Mouse (Mus musculus): Measurements from ENCODE around the gene Endog. TPM values are rescaled to one million over a fixed set of nuclear protein-coding genes. Genes with fewer than 3 reads are reported as not detected.
"Not testable (repeated sequence)": the region's sequence is repeated elsewhere in the genome, so short reads cannot be mapped to it uniquely, and the experiment has no call there.

The Endog gene
- polyA plus RNA-seq, 1 experiment, result not detected

- Histone ChIP-seq H3K4me3 (ENCODE audit: insufficient read depth, low read depth, low read length) (peak within 1 kb of the TSS; percentile 87), H3K4me1 (ENCODE audit: control insufficient read depth, insufficient read depth, low read length) (peaks cover 19% of the 10 kb centered on the region), H3K27ac (ENCODE audit: insufficient read depth, low read depth, low read length) (peak within 1 kb of the TSS; percentile 18; the same call in 1 of the 2 replicates)
- WGBS, result under 1% methylated on average over 46 of the region's 46 CpGs
- TF ChIP-seq CTCF (IDR thresholded peaks at IDR 0.05; ENCODE audit: insufficient read depth, low read depth, low read length), result no peak
- peak; percentile 86 for TF ChIP-seq POLR2A (IDR thresholded peaks at IDR 0.05; ENCODE audit: insufficient read depth, low read depth, low read length)
Measured at GRCm38 (mm10) chr2:30133613-30134377, 37.5 kb upstream of the Endog start, which contains the start of gene Tbc1d13. TSS of gene Tbc1d13 (plus strand) at chr2:30133746.

DNA sequence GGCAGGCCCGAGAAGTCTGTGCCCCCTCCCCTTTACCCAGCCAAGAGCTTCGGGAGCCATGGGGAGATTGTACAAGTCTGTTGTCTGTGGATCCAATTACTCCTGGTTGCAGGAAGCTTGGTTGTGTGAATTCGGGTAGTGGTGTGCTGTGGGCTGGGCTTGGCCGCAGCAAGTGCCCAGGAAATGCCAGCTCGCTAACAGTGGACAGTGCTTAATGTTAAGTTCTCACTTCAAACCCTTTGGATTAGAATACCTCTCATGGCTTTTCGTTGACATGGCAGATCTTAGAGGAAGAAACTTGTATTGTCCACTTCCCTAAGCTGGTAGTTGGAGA, 36.9 kb upstream of the Endog start:
- Histone ChIP-seq H3K4me1 (ENCODE audit: control insufficient read depth, insufficient read depth, low read length) (peaks cover 19% of the 10 kb centered on the region), H3K4me3 (ENCODE audit: insufficient read depth, low read depth, low read length) (peak overlapping the region; percentile 87), H3K27ac (ENCODE audit: insufficient read depth, low read depth, low read length) (no peak overlapping the region)
- WGBS, result 5% methylated on average over 6 of the region's 6 CpGs
- TF ChIP-seq POLR2A (IDR thresholded peaks at IDR 0.05; ENCODE audit: insufficient read depth, low read depth, low read length) (no peak), CTCF (IDR thresholded peaks at IDR 0.05; ENCODE audit: insufficient read depth, low read depth, low read length) (no peak)

DNA sequence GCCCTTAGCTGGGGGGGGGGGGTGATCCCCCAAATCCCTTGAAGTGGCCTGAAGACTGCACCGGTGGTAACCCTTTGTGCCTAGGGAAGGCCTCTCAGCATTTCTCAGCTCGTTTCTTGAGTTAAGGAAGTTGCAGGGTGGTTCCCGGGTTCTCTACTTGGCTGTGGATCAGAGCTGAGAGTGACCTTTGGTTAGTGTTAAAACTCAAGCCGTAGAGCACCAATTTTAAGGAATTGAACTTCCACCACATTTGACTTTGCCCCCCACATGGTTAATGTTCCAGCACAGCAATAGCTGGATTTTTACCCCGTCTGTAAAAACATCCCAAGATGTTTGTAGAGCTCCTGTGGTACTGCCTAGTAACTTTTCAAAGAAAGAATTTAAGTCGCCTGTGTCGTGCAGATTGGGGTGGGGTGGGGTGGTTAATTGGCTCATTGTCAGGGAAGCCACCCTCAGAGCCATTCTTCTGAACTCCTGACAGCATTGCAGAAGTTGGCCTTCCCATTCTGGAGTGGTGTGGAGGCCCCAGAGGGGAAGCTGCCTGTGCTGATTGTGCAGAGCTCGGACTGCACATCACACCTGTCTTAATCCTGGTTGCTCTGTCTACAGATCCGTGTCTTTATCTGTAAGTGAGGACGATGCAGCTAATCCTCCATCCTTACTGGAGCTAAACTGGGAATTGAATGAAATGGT, 36.2 kb upstream of the Endog start:
- 35% methylated on average over 10 of the region's 10 CpGs for WGBS

DNA sequence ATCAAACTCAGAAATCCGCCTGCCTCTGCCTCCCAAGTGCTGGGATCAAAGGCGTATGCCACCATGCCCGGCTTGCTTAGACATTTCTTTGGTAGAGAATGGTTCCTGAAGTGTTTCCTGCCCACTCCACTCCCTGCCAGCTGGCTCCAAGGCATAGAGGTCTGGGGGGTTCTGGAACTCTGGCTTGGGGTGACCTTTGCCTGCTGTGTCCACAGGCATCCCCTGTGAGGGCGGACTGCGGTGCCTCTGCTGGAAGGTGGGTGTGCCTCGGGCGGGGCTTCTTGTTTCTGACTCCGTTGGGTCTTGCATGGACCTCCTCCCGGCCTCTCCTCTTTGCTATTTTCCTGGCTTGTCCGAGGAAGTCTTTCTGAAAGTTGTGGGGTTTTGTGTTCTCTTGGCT, 34.8 kb upstream of the Endog start:
- H3K27ac ChIP-seq (ENCODE audit: insufficient read depth, low read depth, low read length), result no peak overlapping the region
- H3K4me3 ChIP-seq (ENCODE audit: insufficient read depth, low read depth, low read length), result no peak overlapping the region
- WGBS, result 88% methylated on average over 10 of the region's 10 CpGs
- TF ChIP-seq CTCF (IDR thresholded peaks at IDR 0.05; ENCODE audit: insufficient read depth, low read depth, low read length) (no peak), POLR2A (IDR thresholded peaks at IDR 0.05; ENCODE audit: insufficient read depth, low read depth, low read length) (no peak)
- H3K4me1 ChIP-seq (ENCODE audit: control insufficient read depth, insufficient read depth, low read length), result peaks cover 19% of the 10 kb centered on the region

More for the DNA sequence above, 36.2 kb upstream of the Endog start:
- TF ChIP-seq CTCF (IDR thresholded peaks at IDR 0.05; ENCODE audit: insufficient read depth, low read depth, low read length), result no peak
- TF ChIP-seq POLR2A (IDR thresholded peaks at IDR 0.05; ENCODE audit: insufficient read depth, low read depth, low read length), result no peak
- H3K27ac ChIP-seq (ENCODE audit: insufficient read depth, low read depth, low read length), result no peak overlapping the region
- peaks cover 19% of the 10 kb centered on the region for H3K4me1 ChIP-seq (ENCODE audit: control insufficient read depth, insufficient read depth, low read length)
- H3K4me3 ChIP-seq (ENCODE audit: insufficient read depth, low read depth, low read length), result 0 out of 2 replicates have a peak overlapping the region, but pooled peaks have one; percentile 87

- 84% methylated on average over 4 of the region's 4 CpGs for WGBS
Measured at GRCm38 (mm10) chr2:30140021-30140420, 31.3 kb upstream of the Endog start.

DNA sequence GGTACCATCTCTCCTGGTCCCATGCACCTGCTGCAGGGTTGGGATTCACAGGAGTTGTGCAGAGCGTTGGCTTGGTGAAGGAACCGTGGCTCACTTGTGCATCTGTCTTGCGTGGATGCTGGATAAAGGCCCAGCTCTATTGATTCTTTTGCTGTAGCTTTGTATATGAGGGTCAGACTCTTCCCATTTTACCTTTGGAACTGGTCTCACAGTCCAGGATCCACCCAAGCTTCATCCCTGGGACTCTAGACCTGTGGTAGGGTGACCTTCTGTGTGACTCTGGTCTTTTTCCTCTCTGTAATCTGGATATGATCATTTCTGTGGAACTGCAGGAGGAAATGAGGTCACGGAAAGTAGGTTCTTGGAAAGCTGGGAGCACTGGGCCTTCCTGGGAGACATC, 26.9 kb upstream of the Endog start:
- Histone ChIP-seq H3K27ac (ENCODE audit: insufficient read depth, low read depth, low read length) (no peak overlapping the region), H3K4me3 (ENCODE audit: insufficient read depth, low read depth, low read length) (no peak overlapping the region), H3K4me1 (ENCODE audit: control insufficient read depth, insufficient read depth, low read length) (no peaks in the 10 kb centered on the region)
- WGBS, result 95% methylated on average over 4 of the region's 4 CpGs
- TF ChIP-seq CTCF (IDR thresholded peaks at IDR 0.05; ENCODE audit: insufficient read depth, low read depth, low read length) (no peak), POLR2A (IDR thresholded peaks at IDR 0.05; ENCODE audit: insufficient read depth, low read depth, low read length) (no peak)

More at GRCm38 (mm10) chr2:30140021-30140420, 31.3 kb upstream of the Endog start:
- not testable (repeated sequence) for H3K27ac ChIP-seq (ENCODE audit: insufficient read depth, low read depth, low read length); H3K4me3 ChIP-seq (ENCODE audit: insufficient read depth, low read depth, low read length); H3K4me1 ChIP-seq (ENCODE audit: control insufficient read depth, insufficient read depth, low read length)

GRCm38 (mm10) chr2:30147466-30147865, 23.8 kb upstream of the Endog start:
- 73% methylated on average over 4 of the region's 4 CpGs for WGBS
- TF ChIP-seq POLR2A (IDR thresholded peaks at IDR 0.05; ENCODE audit: insufficient read depth, low read depth, low read length), result no peak
- no peak for TF ChIP-seq CTCF (IDR thresholded peaks at IDR 0.05; ENCODE audit: insufficient read depth, low read depth, low read length)
- Histone ChIP-seq H3K27ac (ENCODE audit: insufficient read depth, low read depth, low read length) (no peak overlapping the region), H3K4me3 (ENCODE audit: insufficient read depth, low read depth, low read length) (no peak overlapping the region), H3K4me1 (ENCODE audit: control insufficient read depth, insufficient read depth, low read length) (peaks cover 7% of the 10 kb centered on the region; the same call in 1 of the 2 replicates)

DNA sequence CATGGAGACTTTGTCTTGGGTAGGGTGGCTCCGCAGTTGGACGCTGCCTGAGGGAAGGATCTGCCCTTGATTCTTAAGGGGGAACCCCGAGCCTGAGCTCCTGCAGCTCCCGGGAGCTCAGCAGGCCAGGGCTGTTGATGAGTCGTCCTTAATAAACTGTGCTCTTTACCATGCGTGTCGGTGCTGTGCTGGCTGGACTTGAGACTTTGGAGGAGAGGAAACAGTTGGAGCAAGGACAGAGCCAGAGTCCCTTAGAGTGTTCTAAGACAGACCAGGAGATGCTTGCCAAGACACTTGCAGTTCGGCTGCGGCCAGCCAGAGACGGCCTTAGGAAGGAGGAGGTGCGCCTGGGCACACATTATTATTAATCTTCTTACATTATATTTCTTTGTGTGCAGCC, 19.5 kb upstream of the Endog start:
- Histone ChIP-seq H3K27ac (ENCODE audit: insufficient read depth, low read depth, low read length) (no peak overlapping the region), H3K4me3 (ENCODE audit: insufficient read depth, low read depth, low read length) (no peak overlapping the region), H3K4me1 (ENCODE audit: control insufficient read depth, insufficient read depth, low read length) (peaks cover 7% of the 10 kb centered on the region; the same call in 1 of the 2 replicates)
- WGBS, result 74% methylated on average over 11 of the region's 11 CpGs
- TF ChIP-seq POLR2A (IDR thresholded peaks at IDR 0.05; ENCODE audit: insufficient read depth, low read depth, low read length) (no peak), CTCF (IDR thresholded peaks at IDR 0.05; ENCODE audit: insufficient read depth, low read depth, low read length) (no peak)

DNA sequence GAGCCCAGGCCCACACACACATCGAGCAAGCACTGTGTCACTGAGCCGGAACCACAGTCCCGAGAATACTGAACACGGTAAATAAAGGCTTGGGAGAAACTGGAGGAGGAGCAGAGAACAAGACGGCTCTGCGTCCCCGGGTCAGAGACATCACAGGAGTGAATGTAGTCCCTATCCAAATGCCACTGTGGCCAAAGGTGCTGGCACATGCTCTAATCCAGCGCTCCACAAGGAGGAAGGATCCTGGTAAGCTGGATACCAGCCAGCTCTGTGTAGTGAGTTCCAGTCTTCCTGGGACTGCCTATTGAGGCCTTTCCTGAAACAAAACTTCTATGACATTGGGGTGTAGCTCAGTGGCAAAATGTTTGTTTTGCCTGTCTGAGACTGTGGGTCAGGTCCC, 18.7 kb upstream of the Endog start:
- Histone ChIP-seq H3K4me1 (ENCODE audit: control insufficient read depth, insufficient read depth, low read length) (peaks cover 7% of the 10 kb centered on the region; the same call in 1 of the 2 replicates), H3K4me3 (ENCODE audit: insufficient read depth, low read depth, low read length) (no peak overlapping the region), H3K27ac (ENCODE audit: insufficient read depth, low read depth, low read length) (no peak overlapping the region)
- WGBS, result 61% methylated on average over 8 of the region's 8 CpGs
- TF ChIP-seq POLR2A (IDR thresholded peaks at IDR 0.05; ENCODE audit: insufficient read depth, low read depth, low read length) (no peak), CTCF (IDR thresholded peaks at IDR 0.05; ENCODE audit: insufficient read depth, low read depth, low read length) (no peak)

- not testable (repeated sequence) for H3K27ac ChIP-seq (ENCODE audit: insufficient read depth, low read depth, low read length)
- WGBS, result 85% methylated on average over 8 of the region's 10 CpGs
Measured at GRCm38 (mm10) chr2:30159871-30160270, 11.4 kb upstream of the Endog start.

More at GRCm38 (mm10) chr2:30159871-30160270, 11.4 kb upstream of the Endog start:
- not testable (repeated sequence) for H3K4me3 ChIP-seq (ENCODE audit: insufficient read depth, low read depth, low read length); H3K4me1 ChIP-seq (ENCODE audit: control insufficient read depth, insufficient read depth, low read length)

All from olfactory bulb, adult 2 months (tissue).